Mouse (Mus musculus) hindbrain, postnatal 0 days (tissue): ENCODE data around the gene Gnai3. TPM values are rescaled to one million over a fixed set of nuclear protein-coding genes. Genes with fewer than 3 reads are reported as not detected.

ENCODE experiments used
- ATAC-seq: fragments of 200-750 bp; cut with Nextera tagmentation; 2 replicates; pipeline ENCODE4 v1.8.0; 2017; ENCODE audit warnings: mild to moderate bottlenecking, moderate TSS enrichment, moderate library complexity
- DNase-seq: peaks from one replicate; pipeline ENCODE4 v3.0.0-alpha.2; 2015; ENCODE audit warnings: low spot score
- H3K27ac ChIP-seq: fragments of 300-500 bp; sonication (generic); 2 replicates; pipeline ENCODE4 v1.5.1; 2014; ENCODE audit warnings: mild to moderate bottlenecking
- H3K27me3 ChIP-seq: fragments of 300-500 bp; sonication (generic); 2 replicates; pipeline ENCODE4 v1.6.1; 2014; ENCODE audit warnings: low read length, mixed read lengths; ENCODE audit not compliant: insufficient read depth
- H3K36me3 ChIP-seq: fragments of 300-500 bp; sonication (generic); 2 replicates; pipeline ENCODE4 v1.6.1; 2014; ENCODE audit warnings: low read length, mixed read lengths; ENCODE audit not compliant: insufficient read depth
- H3K4me1 ChIP-seq: fragments of 300-500 bp; sonication (generic); 2 replicates; pipeline ENCODE4 v1.6.1; 2014; ENCODE audit warnings: antibody characterized with exemption, low read length, mixed read lengths; ENCODE audit not compliant: insufficient read depth
- H3K4me2 ChIP-seq: fragments of 300-500 bp; sonication (generic); 2 replicates; pipeline ENCODE4 v1.6.1; 2014; ENCODE audit warnings: low read depth, mild to moderate bottlenecking, low read length, moderate library complexity, mixed read lengths
- H3K4me3 ChIP-seq: fragments of 300-500 bp; sonication (generic); 2 replicates; pipeline ENCODE4 v1.5.1; 2014; ENCODE audit warnings: low read length
- H3K9ac ChIP-seq: fragments of 300-500 bp; sonication (generic); replicated peaks from 2 replicates; pipeline ENCODE4 v1.6.1; 2014; ENCODE audit warnings: mild to moderate bottlenecking, low read length, moderate library complexity, mixed read lengths
- H3K9me3 ChIP-seq: fragments of 300-500 bp; sonication (generic); 2 replicates; pipeline ENCODE4 v1.6.1; 2016; ENCODE audit warnings: low read length, mixed read lengths
- CTCF ChIP-seq: IDR thresholded peaks from 2 replicates; pipeline ENCODE4 v1.5.1; 2016; ENCODE audit warnings: antibody characterized with exemption, control low read depth, low read depth
- WGBS: fragments of 180-500 bp; shearing (Covaris S2); extraction: QIAGEN DNeasy Blood & Tissue Kit; methylation state at CpG from one replicate; pipeline ENCODE4 v1.1.7; 2014; 5-methylcytosine and 5-hydroxymethylcytosine counted together
- polyA plus RNA-seq: library from polyadenylated mRNA; unstranded; fragments of >200 nt; fragmentation: Nextera tagmentation; extraction: Ambion mirVana; gene quantifications from 2 replicates; pipeline ENCODE4 v1.2.1, GENCODE M21; 2015
- total RNA-seq: library from RNA; depleted of rRNA; stranded (reverse); fragments of >200 nt; gene quantifications from 2 replicates; pipeline ENCODE4 v1.2.3, GENCODE M21; 2014; rRNA removed

Gnai3 gene
- total and polyA plus RNA-seq, 2 experiments from 2014 or later: 61.0 to 100 TPM

DNA sequence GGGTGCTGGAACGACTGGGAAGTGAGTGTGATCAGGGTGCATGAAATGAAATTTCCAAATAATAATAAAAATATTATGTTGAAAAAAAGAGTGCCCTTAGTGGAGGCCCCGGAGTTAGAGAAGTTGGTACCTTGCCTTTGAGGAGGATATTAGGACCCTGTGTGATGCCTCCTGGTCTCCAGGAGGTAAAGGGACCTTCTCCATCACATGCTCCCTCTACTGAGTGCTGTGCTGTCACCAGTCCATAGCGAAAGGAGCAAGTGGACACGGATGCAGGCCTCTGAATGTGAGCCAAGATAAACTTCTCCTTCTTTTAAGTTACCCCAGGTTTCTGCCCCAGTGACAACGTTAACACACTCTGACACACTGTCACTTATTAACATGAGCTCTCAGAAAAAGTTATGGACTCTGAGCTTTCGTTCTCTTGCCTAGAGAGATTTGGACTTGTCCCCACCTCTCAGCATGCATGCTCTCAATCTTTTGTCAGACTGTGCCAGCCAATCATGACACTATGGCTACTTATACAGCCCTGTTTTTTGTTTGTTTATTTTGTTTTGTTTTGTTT lies 78.5 kb downstream of the Gnai3 start:
- WGBS: 56% methylated on average over 6 of the region's 6 CpGs
- TF ChIP-seq CTCF: no peak
- no peaks in the 10 kb centered on the region for H3K27me3 ChIP-seq
- no peak overlapping the region for H3K4me2 ChIP-seq
- H3K9ac ChIP-seq: no peak overlapping the region
- no peak overlapping the region for H3K4me3 ChIP-seq
- DNase-seq: no peak
- no peaks in the 10 kb centered on the region for H3K9me3 ChIP-seq
- H3K36me3 ChIP-seq: no peaks in the 10 kb centered on the region
- H3K27ac ChIP-seq: no peak overlapping the region
- ATAC-seq: no peak
- no peaks in the 10 kb centered on the region for H3K4me1 ChIP-seq

DNA sequence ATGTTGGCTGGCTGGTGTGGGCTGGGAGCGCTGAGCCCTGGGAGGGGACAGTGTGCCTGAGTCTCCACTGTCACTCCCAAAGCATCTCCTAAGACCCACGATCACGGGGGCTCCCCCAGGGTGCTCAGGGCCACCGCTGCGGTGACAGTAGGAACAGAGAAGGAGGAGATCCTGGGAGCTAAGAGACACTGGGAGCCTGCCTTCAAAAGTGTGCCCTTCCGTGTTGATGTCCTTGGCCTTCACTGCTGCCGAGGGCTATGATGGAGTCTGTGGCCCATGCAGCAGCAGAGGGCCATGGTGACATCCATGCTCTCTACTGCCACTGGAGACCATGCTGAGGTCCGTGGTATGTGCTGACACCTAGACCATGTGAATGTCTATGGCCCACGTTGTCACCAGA lies 80.4 kb downstream of the Gnai3 start:
- no peaks in the 10 kb centered on the region for H3K4me1 ChIP-seq
- no peak for TF ChIP-seq CTCF
- no peak overlapping the region for H3K27ac ChIP-seq
- H3K4me3 ChIP-seq: no peak overlapping the region
- H3K27me3 ChIP-seq: no peaks in the 10 kb centered on the region
- no peaks in the 10 kb centered on the region for H3K9me3 ChIP-seq
- ATAC-seq (no peak), DNase-seq (no peak)
- H3K36me3 ChIP-seq: no peaks in the 10 kb centered on the region
- H3K4me2 ChIP-seq: no peak overlapping the region
- WGBS: 86% methylated on average over 9 of the region's 9 CpGs
- no peak overlapping the region for H3K9ac ChIP-seq

DNA sequence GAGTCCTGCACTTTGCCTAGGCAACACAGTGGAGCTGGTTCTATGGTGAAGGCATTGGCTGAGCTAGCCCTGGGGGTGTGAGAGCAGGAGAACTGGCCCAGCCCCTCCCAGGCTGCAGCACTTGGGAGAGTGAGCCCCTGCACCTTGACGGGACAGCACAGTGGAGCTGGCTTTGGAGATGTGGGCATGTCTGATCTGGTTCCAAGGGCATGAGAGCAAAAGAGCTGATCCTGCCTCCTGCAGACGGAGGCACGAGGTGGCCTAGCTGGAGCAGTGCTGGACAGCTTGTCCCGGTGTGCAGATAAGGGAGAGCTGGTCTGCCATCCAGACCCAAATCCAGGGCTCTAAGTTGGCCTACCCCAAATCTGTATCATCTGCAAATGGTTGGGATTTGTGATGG lies 81.3 kb downstream of the Gnai3 start:
- Histone ChIP-seq H3K4me1 (no peaks in the 10 kb centered on the region), H3K9me3 (no peaks in the 10 kb centered on the region), H3K9ac (no peak overlapping the region), H3K27ac (no peak overlapping the region), H3K4me2 (no peak overlapping the region), H3K36me3 (no peaks in the 10 kb centered on the region), H3K4me3 (no peak overlapping the region), H3K27me3 (no peaks in the 10 kb centered on the region)
- no peak for TF ChIP-seq CTCF
- ATAC-seq (no peak), DNase-seq (no peak)
- 71% methylated on average over 4 of the region's 4 CpGs for WGBS

DNA sequence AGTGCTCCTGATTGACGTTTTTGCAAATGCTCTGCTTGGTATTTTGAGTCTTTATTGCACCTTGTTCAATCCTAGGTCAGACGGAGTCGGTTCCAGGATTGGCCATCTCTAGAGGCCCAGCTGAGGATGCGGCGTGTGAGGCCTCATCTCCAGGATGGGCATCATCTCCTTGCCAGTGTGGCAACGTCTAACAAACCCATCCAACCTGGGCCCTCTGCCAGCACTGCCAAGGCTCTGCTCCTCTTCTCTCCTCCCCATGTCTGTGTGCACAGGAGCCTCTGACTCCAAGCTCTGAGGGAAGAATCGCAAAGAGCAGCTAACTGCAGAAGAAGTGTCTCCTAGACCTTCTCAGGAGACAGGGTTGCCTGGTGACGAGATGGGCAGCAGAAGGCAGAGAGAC lies 83.3 kb downstream of the Gnai3 start:
- Histone ChIP-seq H3K9ac (no peak overlapping the region), H3K4me1 (no peaks in the 10 kb centered on the region), H3K27me3 (no peaks in the 10 kb centered on the region), H3K4me3 (no peak overlapping the region), H3K4me2 (no peak overlapping the region), H3K9me3 (no peaks in the 10 kb centered on the region), H3K36me3 (no peaks in the 10 kb centered on the region), H3K27ac (no peak overlapping the region)
- DNase-seq: no peak
- WGBS: 73% methylated on average over 8 of the region's 8 CpGs
- no peak for TF ChIP-seq CTCF
- no peak for ATAC-seq

DNA sequence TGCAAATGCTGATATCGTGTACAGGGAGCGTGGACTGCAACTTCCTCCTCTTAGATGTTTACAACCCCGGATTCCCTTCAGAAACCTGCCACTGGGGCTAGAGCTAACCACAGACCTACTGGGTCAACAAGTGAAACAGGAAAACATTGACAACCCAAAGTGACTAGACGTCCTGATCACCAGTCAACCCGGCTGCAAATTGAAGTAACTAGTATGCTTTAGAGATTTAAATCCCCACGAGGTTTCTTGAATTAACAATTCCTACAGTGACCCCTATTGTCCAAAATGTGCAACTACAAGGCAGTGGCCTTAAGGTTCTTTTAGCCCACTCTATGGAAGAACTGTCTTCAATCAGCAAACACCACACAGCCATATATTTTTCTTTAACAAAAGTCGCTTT lies 84.5 kb downstream of the Gnai3 start:
- Histone ChIP-seq H3K4me3 (no peak overlapping the region), H3K27me3 (no peaks in the 10 kb centered on the region), H3K27ac (no peak overlapping the region), H3K4me1 (no peaks in the 10 kb centered on the region), H3K9ac (no peak overlapping the region), H3K9me3 (no peaks in the 10 kb centered on the region), H3K4me2 (0 out of 2 replicates have a peak overlapping the region, but pooled peaks have one; percentile 8), H3K36me3 (no peaks in the 10 kb centered on the region)
- TF ChIP-seq CTCF: peak; percentile 81
- 24% methylated on average over 7 of the region's 7 CpGs for whole genome bisulfite sequencing
- ATAC-seq (no peak), DNase-seq (peak; percentile 92)

Other genes with a start within 250 kb of the Gnai3 start
- gene Gstm7, start 214.3 kb downstream of the Gnai3 start, total RNA-seq: 29.8 and 41.1 TPM in 2 replicates
- gene Gstm7, start 214.3 kb downstream of the Gnai3 start, polyA plus RNA-seq: 39.0 and 39.7 TPM in 2 replicates
- gene Gstm6, start 202.4 kb downstream of the Gnai3 start, total RNA-seq: 8.7 and 18.9 TPM in 2 replicates
- gene Gstm6, start 202.4 kb downstream of the Gnai3 start, polyA plus RNA-seq: 12.6 and 15.5 TPM in 2 replicates
- not detected in 2 replicates for gene Gstm3, start 176.9 kb downstream of the Gnai3 start, total RNA-seq
- gene Gstm3, start 176.9 kb downstream of the Gnai3 start, polyA plus RNA-seq: 0.15 TPM in 1 of 2 replicates, not detected in the other
- gene Gstm2, start 159.7 kb downstream of the Gnai3 start, total RNA-seq: 5.3 and 6.1 TPM in 2 replicates
- gene Gstm2, start 159.7 kb downstream of the Gnai3 start, polyA plus RNA-seq: 18.7 and 20.0 TPM in 2 replicates
- gene Gstm1, start 128.2 kb downstream of the Gnai3 start, total RNA-seq: 161 and 174 TPM in 2 replicates
- 429 and 453 TPM in 2 replicates for gene Gstm1, start 128.2 kb downstream of the Gnai3 start, polyA plus RNA-seq
- gene Gstm4, start 101.3 kb downstream of the Gnai3 start, total RNA-seq: 6.7 and 6.9 TPM in 2 replicates
- 22.5 and 23.0 TPM in 2 replicates for gene Gstm4, start 101.3 kb downstream of the Gnai3 start, polyA plus RNA-seq
- gene Ampd2, start 59.5 kb downstream of the Gnai3 start, total RNA-seq: 56.6 and 58.4 TPM in 2 replicates
- 40.3 and 43.2 TPM in 2 replicates for gene Ampd2, start 59.5 kb downstream of the Gnai3 start, polyA plus RNA-seq
- not detected in 2 replicates for gene Gnat2, start 53.4 kb downstream of the Gnai3 start, total RNA-seq
- gene Gnat2, start 53.4 kb downstream of the Gnai3 start, polyA plus RNA-seq: 0.10 and 0.25 TPM in 2 replicates
- 12.2 and 12.4 TPM in 2 replicates for gene Gpr61, start 8.7 kb upstream of the Gnai3 start, total RNA-seq
- gene Gpr61, start 8.7 kb upstream of the Gnai3 start, polyA plus RNA-seq: 6.1 and 6.8 TPM in 2 replicates
- 36.6 and 37.3 TPM in 2 replicates for gene Amigo1, start 40.2 kb upstream of the Gnai3 start, total RNA-seq
- gene Amigo1, start 40.2 kb upstream of the Gnai3 start, polyA plus RNA-seq: 10.7 and 11.3 TPM in 2 replicates
- gene Cyb561d1, start 55.1 kb upstream of the Gnai3 start, total RNA-seq: 3.8 and 4.2 TPM in 2 replicates
- 3.1 and 3.3 TPM in 2 replicates for gene Cyb561d1, start 55.1 kb upstream of the Gnai3 start, polyA plus RNA-seq
- 18.4 and 20.8 TPM in 2 replicates for gene Atxn7l2, start 64.8 kb upstream of the Gnai3 start, total RNA-seq
- 15.1 and 15.4 TPM in 2 replicates for gene Atxn7l2, start 64.8 kb upstream of the Gnai3 start, polyA plus RNA-seq
- 1.5 and 1.9 TPM in 2 replicates for gene Sypl2, start 80.5 kb upstream of the Gnai3 start, total RNA-seq
- 0.75 and 0.81 TPM in 2 replicates for gene Sypl2, start 80.5 kb upstream of the Gnai3 start, polyA plus RNA-seq
- 81.8 and 93.6 TPM in 2 replicates for gene Psma5, start 110.8 kb upstream of the Gnai3 start, total RNA-seq
- gene Psma5, start 110.8 kb upstream of the Gnai3 start, polyA plus RNA-seq: 232 and 238 TPM in 2 replicates
- gene Sort1, start 137.9 kb upstream of the Gnai3 start, total RNA-seq: 65.0 and 73.9 TPM in 2 replicates
- gene Sort1, start 137.9 kb upstream of the Gnai3 start, polyA plus RNA-seq: 11.7 and 13.3 TPM in 2 replicates
- gene Mybphl, start 218.8 kb upstream of the Gnai3 start, total RNA-seq: 0.36 TPM in 1 of 2 replicates, not detected in the other
- 0.11 and 0.19 TPM in 2 replicates for gene Mybphl, start 218.8 kb upstream of the Gnai3 start, polyA plus RNA-seq
- gene Psrc1, start 237.7 kb upstream of the Gnai3 start, total RNA-seq: 11.0 and 15.0 TPM in 2 replicates
- 8.4 and 11.0 TPM in 2 replicates for gene Psrc1, start 237.7 kb upstream of the Gnai3 start, polyA plus RNA-seq